Comparison of ENCODE assay signal across 8 mouse cellular contexts in genomic region chr10:77416666-77417239, GRCm38 (mm10). TPM values are rescaled to one million over a fixed set of nuclear protein-coding genes. Genes with fewer than 3 reads are reported as not detected.
DNase-seq lines count a peak whose midpoint lies in the region; ATAC-seq and TF ChIP-seq lines count a peak whose summit lies in the region.

No protein-coding gene starts in this region.

- no peaks in the 10 kb centered on the region for H3K9me3 ChIP-seq in midbrain, postnatal 0 days (ENCODE audit: low read length)

- peak overlapping the region; percentile 60 for H3K4me3 ChIP-seq in layer of hippocampus, adult 2 months
- H3K4me3 ChIP-seq in kidney, adult 2 months (ENCODE audit: insufficient read depth, low read depth, low read length), result peak overlapping the region; percentile 56
- peak overlapping the region; percentile 84 for H3K4me3 ChIP-seq in midbrain, postnatal 0 days (ENCODE audit: low read depth, low read length)

- WGBS in kidney, adult 2 months, result 18% methylated on average over 24 of the region's 24 CpGs
- 6% methylated on average over 24 of the region's 24 CpGs for WGBS in midbrain, postnatal 0 days

- no peak for ATAC-seq in midbrain, postnatal 0 days (ENCODE audit: low FRiP score)

- TF ChIP-seq CTCF in layer of hippocampus, adult 2 months (conservative IDR thresholded peaks at IDR 0.05), result no peak
- no peak for TF ChIP-seq CTCF in kidney, adult 2 months (conservative IDR thresholded peaks at IDR 0.05; ENCODE audit: insufficient read depth, insufficient read length, low read depth, low read length)
- no peak for TF ChIP-seq CTCF in midbrain, postnatal 0 days (IDR thresholded peaks at IDR 0.05)

- no peaks in the 10 kb centered on the region for H3K27me3 ChIP-seq in kidney, adult 2 months (replicated peaks; ENCODE audit: control insufficient read depth, insufficient read depth, low read length)
- no peaks in the 10 kb centered on the region for H3K27me3 ChIP-seq in midbrain, postnatal 0 days (ENCODE audit: insufficient read depth, low read length)

- H3K9ac ChIP-seq in midbrain, postnatal 0 days (replicated peaks; ENCODE audit: low read length, poor library complexity, severe bottlenecking), result peak overlapping the region; percentile 90

- no peaks in the 10 kb centered on the region for H3K36me3 ChIP-seq in kidney, adult 2 months (ENCODE audit: control insufficient read depth, insufficient read depth, low read length)
- no peaks in the 10 kb centered on the region for H3K36me3 ChIP-seq in midbrain, postnatal 0 days (ENCODE audit: insufficient read depth, low read length)

- DNase-seq in layer of hippocampus, adult 2 months (ENCODE audit: low spot score in 2 of 2), result no peak
- DNase-seq in layer of hippocampus, adult 9-11 months, result no peak
- peak; percentile 37 for DNase-seq in embryo, embryonic 9.5 days (ENCODE audit: extremely low spot score)
- peak; percentile 63 for DNase-seq in kidney, adult 2 months
- DNase-seq in midbrain, postnatal 0 days (ENCODE audit: low spot score), result no peak
- DNase-seq in layer of hippocampus, adult 11-12 months (ENCODE audit: low spot score), result no peak
- no peak for DNase-seq in gastrocnemius, adult 8-10 months (ENCODE audit: low spot score in 2 of 2)
- DNase-seq in right cerebral cortex, postnatal 36 days (ENCODE audit: low spot score in 2 of 2), result no peak

- no peak for TF ChIP-seq POLR2A in kidney, adult 2 months (IDR thresholded peaks at IDR 0.05; ENCODE audit: low read depth, low read length)

- H3K27ac ChIP-seq in layer of hippocampus, adult 2 months, result peak overlapping the region; percentile 88
- H3K27ac ChIP-seq in kidney, adult 2 months (ENCODE audit: insufficient read depth, low read depth, low read length), result no peak overlapping the region
- H3K27ac ChIP-seq in midbrain, postnatal 0 days (ENCODE audit: low read depth, low read length), result no peak overlapping the region

- H3K4me1 ChIP-seq in kidney, adult 2 months (ENCODE audit: control insufficient read depth, insufficient read depth, low read length), result no peaks in the 10 kb centered on the region
- H3K4me1 ChIP-seq in midbrain, postnatal 0 days (ENCODE audit: insufficient read depth, low read length), result peaks cover 11% of the 10 kb centered on the region; the same call in 1 of the 2 replicates

- peak overlapping the region; percentile 93 for H3K4me2 ChIP-seq in midbrain, postnatal 0 days (ENCODE audit: low read depth, low read length, poor library complexity, severe bottlenecking)

RNA-seq across cellular contexts. Expression of gene Adarb1, which starts 1.3 kb away (rescaled TPM):
- 100 to 1,000 TPM; 110 to 120 TPM for total RNA-seq in layer of hippocampus, adult 2 months (2021)
- 6.2 and 6.6 TPM in 2 replicates for polyA plus RNA-seq in kidney, adult 2 months (2012; rRNA removed)
- total RNA-seq in midbrain, postnatal 0 days (2014; rRNA removed), result 50.4 and 53.8 TPM in 2 replicates
- 15.3 and 16.1 TPM in 2 replicates for polyA plus RNA-seq in midbrain, postnatal 0 days (2015; fragmentation: Nextera tagmentation; extraction: Ambion mirVana)
- 1 to 10 TPM; 3.1 to 7.2 (median 6.2) TPM for total RNA-seq in gastrocnemius, adult 8-10 months (2022)

Comparison
In these comparisons a context has a peak if more than half of its experiments do, and no peak if none do; other contexts are left out.
1. DNase-seq: peak in embryo, embryonic 9.5 days (single experiment) and kidney, adult 2 months (single experiment); none in layer of hippocampus, adult 2 months (0 of 2), layer of hippocampus, adult 9-11 months (single experiment), midbrain, postnatal 0 days (single experiment), layer of hippocampus, adult 11-12 months (single experiment), gastrocnemius, adult 8-10 months (0 of 2) and right cerebral cortex, postnatal 36 days (0 of 2).
2. Peak in every context shown above with its lines, with median percentiles within 50 percentile points of each other: H3K4me3 ChIP-seq.